Mouse (Mus musculus): ENCODE measurements around the gene Shc3.
A peak's percentile ranks its signal among the peaks of the same experiment; 100 is the strongest.

Shc3 gene

DNA sequence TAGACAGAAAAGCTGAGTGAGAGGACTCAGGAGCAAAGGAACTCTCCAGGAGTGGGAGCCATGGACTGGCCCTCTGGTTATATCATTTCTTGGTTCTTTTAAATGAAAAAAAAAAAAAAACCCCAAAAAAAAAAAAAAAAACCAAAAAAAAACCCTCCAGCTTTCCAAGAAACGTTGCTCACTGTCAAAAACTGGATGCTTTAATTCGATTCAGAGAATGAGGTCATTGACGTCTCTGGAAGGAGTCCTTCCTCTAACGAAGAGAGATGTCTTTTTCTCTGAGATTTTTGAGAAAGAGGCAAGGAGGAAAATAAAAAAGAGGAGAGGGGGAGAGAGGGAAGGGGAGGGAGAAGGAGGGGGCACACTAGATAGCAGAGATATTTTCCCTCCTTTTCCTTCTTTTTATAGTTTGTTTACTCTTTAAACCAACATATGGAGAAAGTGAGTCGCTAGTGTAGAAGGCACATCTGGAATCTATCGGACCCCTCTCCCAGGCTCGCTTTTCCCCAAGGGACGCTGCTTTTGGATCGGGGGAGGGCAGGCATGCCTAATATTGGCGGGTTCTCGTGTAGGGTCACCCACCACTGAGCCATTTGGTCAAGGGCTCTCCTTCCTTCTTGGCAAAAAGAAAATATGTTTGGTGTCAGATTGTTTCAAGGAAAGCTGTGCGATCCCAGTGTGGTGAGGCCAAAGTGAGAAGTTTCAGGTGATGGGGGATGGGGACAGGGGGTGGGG, 157.4 kb downstream of the Shc3 start:
- no peak for DNase-seq

DNA sequence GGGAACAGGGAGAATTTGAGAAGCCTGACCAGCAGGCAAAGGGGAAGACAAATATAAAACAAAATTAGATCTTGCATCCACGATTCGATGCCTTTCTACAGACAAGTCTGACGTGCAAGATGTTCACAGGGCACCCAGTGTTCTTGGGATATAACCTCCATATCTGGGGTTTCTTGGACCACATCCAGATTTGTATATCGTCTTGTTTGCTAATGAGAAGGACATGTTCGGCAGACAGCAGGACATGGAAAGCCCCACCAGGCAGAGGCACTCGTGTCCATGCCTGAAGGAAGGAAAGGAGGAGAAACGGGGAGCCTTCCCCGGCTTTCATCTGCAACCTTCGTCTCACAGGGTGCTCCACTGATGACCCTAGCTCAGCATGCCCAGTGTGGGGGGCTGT, 158.0 kb downstream of the Shc3 start:
- no peak for DNase-seq

DNA sequence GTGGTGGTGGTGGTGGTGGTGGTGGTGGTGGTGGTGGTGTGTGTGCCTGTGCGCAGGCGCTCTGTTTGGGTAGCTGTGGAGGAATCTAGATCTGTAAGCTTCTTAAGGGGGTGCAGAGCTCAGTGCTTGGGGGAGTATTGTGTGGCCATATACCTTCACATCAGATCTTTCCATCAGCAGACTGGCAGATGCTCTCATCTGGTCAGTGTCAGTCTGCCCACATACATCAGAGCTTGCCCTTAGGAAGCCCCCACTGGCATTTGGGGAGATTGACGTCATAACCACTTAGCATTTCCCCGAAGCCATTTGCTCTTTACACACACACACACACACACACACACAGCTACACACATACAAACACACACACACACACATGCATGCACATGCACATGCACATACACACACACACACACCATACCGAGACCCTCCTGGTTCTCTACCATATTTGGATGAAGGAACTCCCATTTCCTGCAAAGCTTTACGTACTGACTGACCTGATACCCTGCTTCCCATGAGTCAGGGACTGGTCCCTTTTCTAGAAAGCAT, 159.2 kb downstream of the Shc3 start:
- DNase-seq, result no peak

DNA sequence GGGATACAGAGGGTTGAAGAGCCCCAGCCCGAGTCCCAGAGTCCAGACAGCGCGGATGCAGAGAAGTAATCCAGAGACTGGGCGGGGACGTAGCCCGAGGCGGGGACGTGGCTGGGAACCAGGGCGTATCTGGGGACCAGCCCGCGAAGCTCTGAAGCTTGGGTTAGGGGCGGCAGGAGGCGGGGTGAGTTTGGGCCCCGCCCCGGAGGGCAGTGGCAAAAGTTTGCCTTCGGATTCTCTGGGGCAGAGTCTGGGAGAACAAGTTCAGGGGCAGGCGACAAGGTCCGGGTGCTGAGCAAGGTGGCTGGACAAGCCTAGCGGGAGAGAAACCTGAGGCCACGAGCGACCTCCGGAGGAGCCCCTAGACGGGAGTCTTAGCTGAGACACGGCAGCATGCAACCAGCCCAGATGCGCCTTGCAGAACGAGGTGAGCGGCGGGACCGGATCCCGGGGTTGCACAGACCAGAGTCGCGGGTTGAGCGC, 160.7 kb downstream of the Shc3 start, which contains the start of gene S1pr3:
TSS of gene S1pr3 (plus strand) at position 121 of the 483 bp plus-strand sequence.
- DNase-seq, result no peak

DNA sequence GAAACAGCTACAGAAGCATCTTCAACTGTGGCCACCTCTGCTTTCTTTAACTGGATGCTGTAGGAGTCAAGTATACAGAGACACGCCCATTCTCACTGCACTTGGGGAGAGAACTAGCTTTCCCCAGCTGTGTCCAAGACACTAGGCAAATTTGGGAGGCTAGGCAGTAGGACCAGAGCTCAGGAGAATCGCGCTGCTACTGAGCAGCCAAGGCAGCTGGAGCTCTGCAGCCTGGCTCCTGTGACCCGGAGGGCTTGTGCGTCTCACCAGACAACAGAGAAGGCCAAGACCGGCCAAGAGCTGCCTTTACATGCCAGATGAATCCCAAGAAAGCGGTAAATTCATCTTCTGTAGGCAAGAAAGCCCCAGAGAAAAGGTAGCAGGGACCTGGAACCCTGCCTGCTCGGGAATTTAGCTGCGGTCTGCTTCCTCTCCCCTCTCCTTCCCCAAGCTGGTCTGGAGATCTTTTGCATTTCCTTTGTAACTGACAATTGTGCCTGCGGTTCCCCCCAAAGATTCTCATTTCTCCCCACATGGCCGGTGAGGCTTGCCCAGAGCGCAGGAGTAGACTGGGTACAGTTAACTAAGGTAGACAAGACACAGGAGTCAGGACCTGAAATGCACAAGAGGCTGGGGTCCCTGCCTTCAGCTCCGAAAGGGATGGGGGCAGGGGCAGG, 161.5 kb downstream of the Shc3 start:
- DNase-seq, result no peak

DNA sequence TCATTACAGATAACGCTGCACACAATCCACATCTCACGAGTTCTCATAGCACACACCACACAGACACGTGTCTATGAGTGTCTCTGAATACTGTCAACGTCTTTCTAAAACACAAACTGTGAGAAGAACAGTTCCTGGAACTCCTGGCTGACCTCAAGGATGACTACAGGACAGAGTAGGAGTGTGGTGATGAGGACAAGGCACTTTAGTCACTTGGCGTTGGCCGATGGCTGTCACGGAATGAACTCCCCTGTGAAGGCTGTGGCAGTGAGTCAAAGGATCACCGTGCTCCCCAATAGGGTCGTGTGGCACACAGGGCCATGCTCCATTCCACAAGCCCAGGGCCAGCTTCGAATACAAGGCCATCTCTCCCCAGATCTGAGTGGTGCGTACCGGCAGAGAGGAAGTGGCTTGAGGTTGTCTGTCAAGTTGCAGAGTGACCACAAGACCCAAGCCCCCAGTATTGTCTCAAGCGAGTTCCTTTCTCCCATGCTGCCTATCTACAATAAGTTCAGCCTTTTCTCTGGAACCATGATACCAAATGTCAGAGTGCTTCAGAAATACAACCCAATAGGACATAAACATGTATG, 163.4 kb downstream of the Shc3 start:
- DNase-seq, result no peak

DNA sequence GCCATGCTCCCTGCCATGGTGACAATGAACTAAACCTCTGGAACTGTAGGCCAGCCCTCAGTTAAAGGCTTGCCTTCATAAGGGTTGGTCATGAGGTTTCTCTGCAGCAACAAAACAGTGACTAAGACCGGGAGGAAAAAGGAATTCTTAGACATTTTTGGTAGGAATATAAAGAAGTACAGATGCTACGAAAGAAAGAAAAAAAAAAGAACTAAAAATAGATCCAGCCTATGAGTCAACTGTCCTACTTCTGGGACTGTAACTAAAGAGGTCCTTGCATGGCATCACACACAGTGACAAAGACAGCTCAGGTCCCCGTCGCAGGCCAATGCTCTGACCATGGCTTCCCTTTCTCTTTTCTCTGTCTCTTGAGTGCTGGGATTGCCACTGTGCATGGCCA, 164.7 kb downstream of the Shc3 start:
- no peak for DNase-seq

DNA sequence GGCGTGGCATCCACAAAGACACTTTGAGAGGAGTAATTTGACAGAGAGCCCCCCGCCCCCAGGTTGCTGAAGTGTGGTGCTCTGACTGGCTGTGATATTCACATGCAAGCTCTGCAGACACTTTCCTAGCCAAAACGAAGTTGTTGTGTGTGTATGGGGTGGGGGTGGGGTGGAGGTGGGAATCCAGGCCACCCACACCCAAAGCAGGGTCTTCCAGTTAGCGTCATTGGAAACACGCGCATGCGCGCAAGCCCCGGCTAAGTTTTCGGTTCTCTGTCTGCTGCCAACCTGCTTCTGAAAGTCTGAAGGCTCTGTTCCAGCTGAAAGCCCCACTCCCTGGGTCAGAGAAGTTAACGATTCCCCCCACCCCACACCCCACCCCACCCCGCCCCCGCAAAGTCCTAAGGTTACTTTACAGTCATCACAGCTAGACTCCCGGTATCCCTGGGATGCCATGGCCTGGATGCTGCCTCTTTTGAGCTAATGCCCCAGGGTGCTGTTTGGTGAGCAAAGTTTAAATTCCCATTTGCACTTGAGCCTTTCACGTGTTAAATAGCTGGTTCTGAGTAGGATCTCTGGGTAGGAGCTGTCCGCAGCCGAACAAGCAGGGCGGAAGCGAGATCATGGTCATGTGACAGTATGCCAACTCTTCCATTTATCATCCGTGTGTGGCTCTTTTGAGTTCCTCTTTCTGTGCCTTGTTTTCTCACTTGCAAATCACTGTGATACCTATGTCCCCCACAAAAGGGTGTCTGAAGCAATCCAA, 168.3 kb downstream of the Shc3 start:
- DNase-seq, result peak; percentile 38

DNA sequence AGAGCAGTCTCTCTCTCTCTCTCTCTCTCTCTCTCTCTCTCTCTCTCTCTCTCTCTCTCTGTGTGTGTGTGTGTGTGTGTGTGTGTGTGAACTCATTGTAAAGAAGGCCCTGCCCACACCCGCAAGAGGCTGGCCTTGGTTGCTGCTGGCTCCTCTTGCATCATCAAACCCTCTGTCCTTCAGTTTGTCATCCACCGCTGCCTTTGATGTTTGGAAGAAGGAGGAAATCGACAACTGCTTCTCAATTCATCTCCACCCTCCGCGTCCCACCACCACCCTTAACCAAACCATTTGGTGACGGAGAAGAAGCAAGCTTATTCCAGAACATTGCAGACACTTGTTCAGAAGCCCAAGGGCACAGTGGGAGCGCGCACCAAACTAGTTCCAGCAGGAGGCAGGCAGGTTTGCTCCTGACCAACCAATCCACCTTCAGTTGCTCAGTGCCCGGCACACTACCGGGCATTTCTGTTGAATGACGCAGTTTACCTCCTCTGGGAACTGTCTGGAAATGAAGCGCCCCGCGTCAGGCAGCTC, 169.0 kb downstream of the Shc3 start:
- DNase-seq, result peak; percentile 26

DNA sequence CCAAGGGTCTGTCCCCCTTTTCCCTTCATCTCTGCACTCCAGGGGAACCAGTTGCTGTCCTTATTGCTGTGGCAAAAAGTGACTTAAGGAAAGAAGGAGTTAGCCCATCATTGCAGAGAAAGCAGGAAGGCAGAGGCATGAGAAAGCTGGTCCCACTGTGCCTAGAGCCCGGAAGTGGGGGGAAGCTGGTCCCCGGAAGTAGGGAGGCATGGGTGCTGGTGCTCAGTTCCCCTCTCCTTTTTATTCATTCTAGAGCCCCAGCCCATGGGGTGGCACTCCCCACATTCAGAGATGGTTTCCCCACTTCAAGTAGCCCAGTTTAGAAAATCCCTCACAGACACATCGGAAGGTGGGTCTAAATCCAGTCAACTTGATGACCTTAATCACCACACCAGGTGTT, 169.7 kb downstream of the Shc3 start:
- DNase-seq, result no peak

DNA sequence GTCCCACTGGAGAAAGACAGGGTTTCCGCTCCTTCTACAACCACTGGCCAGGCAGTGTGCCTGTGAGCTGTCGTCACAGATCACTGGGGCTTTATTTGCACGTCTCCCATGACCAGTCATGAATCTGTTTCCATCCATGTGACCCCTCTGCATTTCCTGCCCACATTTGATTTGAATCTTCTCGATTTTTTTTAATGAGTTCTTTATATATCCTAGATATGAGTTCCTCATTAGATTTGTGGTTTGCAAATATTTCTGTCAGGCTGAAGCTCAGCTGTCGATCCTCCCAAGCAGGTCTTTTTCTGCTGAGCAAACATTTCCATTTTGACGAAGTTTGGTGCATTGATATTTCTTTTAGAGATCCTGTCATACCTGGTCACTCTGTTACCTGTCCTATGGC, 171.4 kb downstream of the Shc3 start:
- no peak for DNase-seq

DNA sequence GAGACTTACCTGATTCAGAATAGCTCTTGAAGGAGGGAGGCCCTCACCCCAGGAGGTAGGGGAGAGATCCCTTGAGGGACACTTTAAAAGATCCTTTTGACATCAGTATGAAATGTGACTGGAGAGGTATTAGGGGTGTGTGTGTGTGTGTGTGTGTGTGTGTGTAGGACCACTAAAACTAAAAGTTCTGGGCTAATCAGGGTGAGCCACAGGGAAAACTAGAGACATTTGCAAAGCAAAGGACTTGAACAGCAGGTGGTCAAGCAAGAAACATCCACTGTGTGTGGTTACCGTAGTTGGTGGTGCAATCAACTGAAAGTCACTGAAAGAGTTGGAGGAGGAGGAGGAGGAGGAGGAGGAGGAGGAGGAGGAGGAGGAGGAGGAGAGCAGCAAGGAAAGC, 177.0 kb downstream of the Shc3 start:
- no peak for DNase-seq

DNA sequence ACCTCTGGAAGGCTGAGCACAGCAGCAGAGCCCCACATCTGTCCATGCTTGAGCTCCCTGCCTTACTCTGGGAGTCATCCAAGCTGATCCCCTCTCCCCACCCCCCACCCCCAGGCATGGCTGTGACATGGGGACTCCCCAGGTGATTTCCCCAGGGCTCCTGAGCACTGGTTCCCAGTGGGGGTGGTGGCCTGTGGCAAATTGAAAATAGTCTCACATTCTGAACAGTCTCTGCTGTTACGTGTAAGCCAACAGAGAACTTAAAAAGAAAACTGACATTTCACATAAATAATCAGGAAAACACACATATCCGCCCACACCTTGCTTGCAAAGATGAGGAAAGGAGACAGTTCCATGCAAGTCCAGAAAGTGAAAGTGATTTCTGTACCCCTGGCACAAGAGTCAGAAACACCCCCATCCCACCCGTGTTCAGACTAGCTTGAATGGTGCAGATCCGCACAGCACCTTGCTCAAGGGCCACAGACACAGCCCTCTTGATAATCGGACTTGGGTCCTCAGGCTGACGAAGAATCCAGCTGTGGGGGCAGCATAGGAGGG, 177.8 kb downstream of the Shc3 start:
- DNase-seq, result no peak

DNA sequence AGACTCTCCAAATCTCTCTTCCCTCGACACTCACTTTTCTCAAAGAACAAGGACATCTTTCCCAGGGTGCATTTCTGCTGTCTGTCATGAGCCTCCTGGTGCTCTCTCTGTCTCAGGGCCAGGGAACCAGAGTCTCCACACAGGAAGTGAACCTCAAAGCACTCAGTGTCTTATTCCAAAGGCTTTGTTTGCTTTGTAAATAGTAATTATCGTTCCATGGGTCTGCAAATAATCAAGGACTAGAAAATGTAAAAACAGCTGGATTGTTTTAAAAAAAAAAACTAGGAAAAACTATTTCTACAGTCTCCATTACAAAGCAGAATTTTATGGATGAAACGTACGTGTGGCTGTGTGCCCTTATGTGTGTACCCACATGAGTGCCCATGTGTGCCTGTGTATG, 178.8 kb downstream of the Shc3 start:
- no peak for DNase-seq

DNA sequence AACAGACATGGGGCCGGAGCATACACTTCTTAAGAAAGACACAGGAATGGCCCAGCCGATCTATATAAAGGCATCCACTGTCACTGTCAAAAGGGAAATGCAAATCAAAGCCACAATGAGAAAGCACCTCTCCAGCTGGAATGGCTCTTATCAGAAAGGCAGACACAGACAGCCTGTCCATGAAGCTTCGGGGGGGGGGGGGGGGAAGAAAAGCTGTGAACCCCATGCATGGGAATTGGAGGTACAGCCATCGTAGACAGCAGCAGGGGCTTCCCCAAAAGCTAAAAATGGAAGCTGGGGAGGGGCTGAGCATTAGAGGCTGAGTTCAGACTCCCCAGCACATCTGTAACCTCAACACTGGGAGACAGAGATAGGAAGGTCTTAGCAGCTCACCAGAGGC, 181.3 kb downstream of the Shc3 start:
- no peak for DNase-seq

DNA sequence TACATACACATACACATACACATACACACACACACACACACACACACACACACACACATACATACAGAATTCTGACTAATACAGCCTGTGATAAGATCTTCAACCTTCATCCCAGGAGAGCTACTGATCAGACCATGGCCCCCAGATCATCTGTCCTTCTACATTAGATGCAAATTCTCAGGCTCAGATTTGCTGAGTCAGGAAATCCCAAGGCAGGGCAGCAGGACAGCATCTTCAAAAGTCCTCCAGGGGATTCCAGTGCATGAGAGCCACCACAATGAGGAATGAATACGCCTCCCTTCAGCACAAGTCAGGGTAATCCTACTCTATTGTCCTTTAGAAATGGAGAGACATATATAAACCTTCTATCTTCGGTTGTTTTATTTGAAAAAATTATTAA, 184.3 kb downstream of the Shc3 start:
- no peak for DNase-seq

DNA sequence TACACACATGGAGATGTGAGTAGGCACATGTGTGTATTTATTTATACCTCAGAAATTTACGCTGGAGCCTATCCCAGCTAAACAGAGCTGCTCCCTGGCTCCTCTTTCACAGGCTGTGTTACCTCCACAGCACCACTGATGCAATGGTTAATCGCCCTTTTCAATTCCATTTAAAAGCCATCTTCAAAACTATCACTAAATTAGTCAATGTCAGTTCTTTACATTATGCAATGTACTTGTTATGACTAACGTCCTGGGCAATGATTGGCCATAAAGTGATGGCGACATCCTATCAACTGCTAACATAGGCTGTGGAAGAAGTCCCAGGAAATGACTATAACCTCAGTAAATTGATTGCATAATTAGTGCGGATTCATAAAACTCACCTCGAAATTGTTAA, 187.7 kb downstream of the Shc3 start:
- no peak for DNase-seq
